Mouse (Mus musculus): ENCODE measurements around the gene Arhgef3. TPM values are rescaled to one million over a fixed set of nuclear protein-coding genes. Genes with fewer than 3 reads are reported as not detected.

Gene Arhgef3
- polyA plus RNA-seq, 1 experiment from 2014 or later: 9.0 TPM

- Histone ChIP-seq H3K27ac (ENCODE audit: low read depth) (no peak overlapping the region), H3K4me2 (no peak overlapping the region), H3K4me1 (ENCODE audit: insufficient read depth) (no peaks in the 10 kb centered on the region), H3K36me3 (ENCODE audit: insufficient read depth) (no peaks in the 10 kb centered on the region), H3K4me3 (ENCODE audit: low read depth, low read length) (no peak overlapping the region), H3K9ac (no peak overlapping the region), H3K27me3 (ENCODE audit: insufficient read depth, low read length) (no peaks in the 10 kb centered on the region), H3K9me3 (ENCODE audit: low read depth, low read length) (no peaks in the 10 kb centered on the region)
- WGBS: 88% methylated on average over 5 of the region's 5 CpGs
- DNase-seq (no peak), ATAC-seq (ENCODE audit: insufficient read depth) (no peak)
- TF ChIP-seq CTCF (IDR thresholded peaks at IDR 0.05; ENCODE audit: low read depth): no peak
These were observed 268.7 kb downstream of the Arhgef3 start for GRCm38 (mm10) chr14:27383321-27383830.

GRCm38 (mm10) chr14:27384143-27384542 is 269.4 kb downstream of the Arhgef3 start:
- Histone ChIP-seq H3K27ac (ENCODE audit: low read depth) (no peak overlapping the region), H3K36me3 (ENCODE audit: insufficient read depth) (no peaks in the 10 kb centered on the region), H3K4me3 (ENCODE audit: low read depth, low read length) (no peak overlapping the region), H3K4me1 (ENCODE audit: insufficient read depth) (no peaks in the 10 kb centered on the region), H3K27me3 (ENCODE audit: insufficient read depth, low read length) (no peaks in the 10 kb centered on the region), H3K9me3 (ENCODE audit: low read depth, low read length) (no peaks in the 10 kb centered on the region), H3K9ac (no peak overlapping the region), H3K4me2 (no peak overlapping the region)
- 91% methylated on average over 4 of the region's 4 CpGs for WGBS
- no peak for TF ChIP-seq CTCF (IDR thresholded peaks at IDR 0.05; ENCODE audit: low read depth)
- DNase-seq (no peak), ATAC-seq (ENCODE audit: insufficient read depth) (no peak)

GRCm38 (mm10) chr14:27388616-27389015 is 273.9 kb downstream of the Arhgef3 start:
- Histone ChIP-seq H3K4me1 (ENCODE audit: insufficient read depth) (no peaks in the 10 kb centered on the region), H3K9me3 (ENCODE audit: low read depth, low read length) (no peaks in the 10 kb centered on the region), H3K36me3 (ENCODE audit: insufficient read depth) (no peaks in the 10 kb centered on the region), H3K9ac (no peak overlapping the region), H3K27me3 (ENCODE audit: insufficient read depth, low read length) (no peaks in the 10 kb centered on the region), H3K4me3 (ENCODE audit: low read depth, low read length) (no peak overlapping the region), H3K27ac (ENCODE audit: low read depth) (no peak overlapping the region), H3K4me2 (no peak overlapping the region)
- DNase-seq: no peak
- no peak for ATAC-seq (ENCODE audit: insufficient read depth)
- no peak for TF ChIP-seq CTCF (IDR thresholded peaks at IDR 0.05; ENCODE audit: low read depth)

GRCm38 (mm10) chr14:27389722-27390121 is 275.0 kb downstream of the Arhgef3 start:
- Histone ChIP-seq H3K27me3 (ENCODE audit: insufficient read depth, low read length) (no peaks in the 10 kb centered on the region), H3K36me3 (ENCODE audit: insufficient read depth) (no peaks in the 10 kb centered on the region), H3K4me2 (no peak overlapping the region), H3K4me3 (ENCODE audit: low read depth, low read length) (no peak overlapping the region), H3K9ac (no peak overlapping the region), H3K9me3 (ENCODE audit: low read depth, low read length) (no peaks in the 10 kb centered on the region), H3K27ac (ENCODE audit: low read depth) (no peak overlapping the region), H3K4me1 (ENCODE audit: insufficient read depth) (no peaks in the 10 kb centered on the region)
- DNase-seq: no peak
- no peak for TF ChIP-seq CTCF (IDR thresholded peaks at IDR 0.05; ENCODE audit: low read depth)
- 76% methylated on average over 2 of the region's 2 CpGs for WGBS
- ATAC-seq (ENCODE audit: insufficient read depth): no peak

GRCm38 (mm10) chr14:27390663-27391062 is 276.0 kb downstream of the Arhgef3 start:
- TF ChIP-seq CTCF (IDR thresholded peaks at IDR 0.05; ENCODE audit: low read depth): no peak
- no peaks in the 10 kb centered on the region for H3K36me3 ChIP-seq (ENCODE audit: insufficient read depth)
- H3K27ac ChIP-seq (ENCODE audit: low read depth): no peak overlapping the region
- DNase-seq: no peak
- H3K4me1 ChIP-seq (ENCODE audit: insufficient read depth): no peaks in the 10 kb centered on the region
- no peaks in the 10 kb centered on the region for H3K27me3 ChIP-seq (ENCODE audit: insufficient read depth, low read length)
- H3K4me2 ChIP-seq: no peak overlapping the region
- 68% methylated on average over 7 of the region's 7 CpGs for WGBS
- H3K4me3 ChIP-seq (ENCODE audit: low read depth, low read length): no peak overlapping the region
- no peak overlapping the region for H3K9ac ChIP-seq
- ATAC-seq (ENCODE audit: insufficient read depth): no peak
- H3K9me3 ChIP-seq (ENCODE audit: low read depth, low read length): no peaks in the 10 kb centered on the region

- 67% methylated on average over 9 of the region's 9 CpGs for WGBS
- H3K4me2 ChIP-seq: no peak overlapping the region
- no peaks in the 10 kb centered on the region for H3K4me1 ChIP-seq (ENCODE audit: insufficient read depth)
- ATAC-seq (ENCODE audit: insufficient read depth) (no peak), DNase-seq (no peak)
- H3K27me3 ChIP-seq (ENCODE audit: insufficient read depth, low read length): no peaks in the 10 kb centered on the region
- H3K9me3 ChIP-seq (ENCODE audit: low read depth, low read length): no peaks in the 10 kb centered on the region
- TF ChIP-seq CTCF (IDR thresholded peaks at IDR 0.05; ENCODE audit: low read depth): no peak
- H3K27ac ChIP-seq (ENCODE audit: low read depth): no peak overlapping the region
- H3K4me3 ChIP-seq (ENCODE audit: low read depth, low read length): no peak overlapping the region
- no peaks in the 10 kb centered on the region for H3K36me3 ChIP-seq (ENCODE audit: insufficient read depth)
- H3K9ac ChIP-seq: no peak overlapping the region
These were observed 277.1 kb downstream of the Arhgef3 start for GRCm38 (mm10) chr14:27391776-27392308.

GRCm38 (mm10) chr14:27392660-27393059 is 278.0 kb downstream of the Arhgef3 start:
- no peak overlapping the region for H3K4me2 ChIP-seq
- no peak for DNase-seq
- no peaks in the 10 kb centered on the region for H3K9me3 ChIP-seq (ENCODE audit: low read depth, low read length)
- no peaks in the 10 kb centered on the region for H3K36me3 ChIP-seq (ENCODE audit: insufficient read depth)
- TF ChIP-seq CTCF (IDR thresholded peaks at IDR 0.05; ENCODE audit: low read depth): no peak
- H3K9ac ChIP-seq: no peak overlapping the region
- H3K4me3 ChIP-seq (ENCODE audit: low read depth, low read length): no peak overlapping the region
- no peak overlapping the region for H3K27ac ChIP-seq (ENCODE audit: low read depth)
- ATAC-seq (ENCODE audit: insufficient read depth): no peak
- WGBS: 91% methylated on average over 2 of the region's 2 CpGs
- no peaks in the 10 kb centered on the region for H3K4me1 ChIP-seq (ENCODE audit: insufficient read depth)
- no peaks in the 10 kb centered on the region for H3K27me3 ChIP-seq (ENCODE audit: insufficient read depth, low read length)

- TF ChIP-seq CTCF (IDR thresholded peaks at IDR 0.05; ENCODE audit: low read depth): no peak
- no peak for DNase-seq
- no peak overlapping the region for H3K27ac ChIP-seq (ENCODE audit: low read depth)
- no peaks in the 10 kb centered on the region for H3K4me1 ChIP-seq (ENCODE audit: insufficient read depth)
- no peak overlapping the region for H3K4me2 ChIP-seq
- no peak overlapping the region for H3K9ac ChIP-seq
- 45% methylated on average over 10 of the region's 10 CpGs for WGBS
- no peak overlapping the region for H3K4me3 ChIP-seq (ENCODE audit: low read depth, low read length)
- ATAC-seq (ENCODE audit: insufficient read depth): no peak
- no peaks in the 10 kb centered on the region for H3K36me3 ChIP-seq (ENCODE audit: insufficient read depth)
- no peaks in the 10 kb centered on the region for H3K9me3 ChIP-seq (ENCODE audit: low read depth, low read length)
- no peaks in the 10 kb centered on the region for H3K27me3 ChIP-seq (ENCODE audit: insufficient read depth, low read length)
These were observed 279.1 kb downstream of the Arhgef3 start for GRCm38 (mm10) chr14:27393806-27394205.
